Mouse (Mus musculus) thymus, adult 2 months (tissue): Measurements from ENCODE around the gene 1810043G02Rik. TPM values are rescaled to one million over a fixed set of nuclear protein-coding genes. Genes with fewer than 3 reads are reported as not detected.

Experiments used
- DNase-seq: peaks from one replicate; pipeline ENCODE4 v3.0.0; 2021
- H3K27ac ChIP-seq: fragments of 200-500 bp; 2 replicates; pipeline ENCODE4 v1.5.1; 2012; ENCODE audit warnings: low read length, control low read depth; ENCODE audit not compliant: control insufficient read depth, insufficient read depth
- H3K27me3 ChIP-seq: fragments of 200-500 bp; 2 replicates; pipeline ENCODE4 v1.6.1; 2012; ENCODE audit warnings: mild to moderate bottlenecking, low read length, moderate library complexity, mixed read lengths; ENCODE audit not compliant: control insufficient read depth, insufficient read depth
- H3K36me3 ChIP-seq: fragments of 200-500 bp; 2 replicates; pipeline ENCODE4 v1.6.1; 2012; ENCODE audit warnings: mild to moderate bottlenecking, low read length, moderate library complexity; ENCODE audit not compliant: control insufficient read depth, insufficient read depth
- H3K4me1 ChIP-seq: fragments of 200-500 bp; replicated peaks from 2 replicates; pipeline ENCODE4 v1.6.1; 2012; ENCODE audit warnings: low read length; ENCODE audit not compliant: control insufficient read depth, insufficient read depth
- H3K4me3 ChIP-seq: fragments of 200-500 bp; 2 replicates; pipeline ENCODE4 v1.5.1; 2012; ENCODE audit warnings: mild to moderate bottlenecking, low read length, control low read depth, moderate library complexity; ENCODE audit not compliant: control insufficient read depth, insufficient read depth
- CTCF ChIP-seq: fragments of 200-500 bp; IDR thresholded peaks from 2 replicates; pipeline ENCODE4 v1.5.1; 2012; ENCODE audit warnings: mild to moderate bottlenecking, control low read depth, low read length, moderate library complexity, borderline replicate concordance; ENCODE audit not compliant: control insufficient read depth, poor library complexity, insufficient read depth; ENCODE audit errors: extremely low read depth
- POLR2A ChIP-seq: fragments of 200-500 bp; IDR thresholded peaks from 2 replicates; pipeline ENCODE4 v1.6.1; 2012; ENCODE audit warnings: mild to moderate bottlenecking, low read length, control low read depth, moderate library complexity; ENCODE audit not compliant: control insufficient read depth, poor library complexity, insufficient read depth; ENCODE audit errors: extremely low read depth
- WGBS: fragments of 180-500 bp; shearing (Covaris S2); methylation state at CpG from one replicate; pipeline ENCODE4 v1.1.7; 2018; 5-methylcytosine and 5-hydroxymethylcytosine counted together
- polyA plus RNA-seq: library from polyadenylated mRNA; depleted of rRNA; stranded (reverse); fragments of >200 nt; gene quantifications from 2 replicates; pipeline ENCODE4 v1.2.3, GENCODE M21; 2012

1810043G02Rik gene
- polyA plus RNA-seq, 1 experiment, result 49.5 TPM

DNA sequence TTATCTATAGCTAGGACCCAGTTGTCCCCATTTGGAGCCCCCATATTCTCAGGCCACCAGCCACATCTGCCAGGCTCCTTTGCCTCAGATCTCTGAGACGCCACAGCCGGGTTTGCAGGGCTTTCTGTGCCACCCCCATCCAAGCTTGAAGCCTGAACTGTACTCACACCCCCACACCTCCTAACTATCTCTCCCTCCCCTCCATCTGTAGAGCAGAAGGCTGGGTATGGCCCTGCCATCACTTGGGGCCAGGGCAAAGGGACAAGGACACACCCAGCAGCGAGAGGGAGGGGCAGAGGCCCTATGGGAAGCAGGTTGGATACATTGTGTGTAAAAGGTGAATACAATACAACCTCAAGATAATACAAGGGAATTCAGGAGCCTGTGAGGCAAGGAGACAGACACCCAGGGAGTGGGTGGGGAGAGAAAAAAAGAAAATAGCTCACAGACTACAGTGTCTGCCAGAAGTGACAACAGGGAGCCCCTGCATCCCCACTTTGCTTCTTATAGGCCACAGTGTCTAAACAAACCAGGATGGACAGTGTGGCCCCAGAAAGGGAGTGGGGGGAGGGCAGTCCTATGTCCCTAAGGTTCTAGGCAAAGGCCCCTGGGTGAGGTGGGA lies 26.3 kb downstream of the 1810043G02Rik start:
- H3K4me1 ChIP-seq, result peaks cover 15% of the 10 kb centered on the region
- H3K4me3 ChIP-seq, result no peak overlapping the region
- TF ChIP-seq CTCF, result no peak
- TF ChIP-seq POLR2A, result no peak
- DNase-seq, result no peak
- peaks cover 6% of the 10 kb centered on the region for H3K36me3 ChIP-seq
- no peaks in the 10 kb centered on the region for H3K27me3 ChIP-seq
- no peak overlapping the region for H3K27ac ChIP-seq
- 92% methylated on average over 3 of the region's 3 CpGs for WGBS

- TF ChIP-seq POLR2A, result no peak
- TF ChIP-seq CTCF, result no peak
- Histone ChIP-seq H3K4me3 (no peak overlapping the region), H3K36me3 (no peaks in the 10 kb centered on the region; the same call in 1 of the 2 replicates), H3K4me1 (peaks cover 19% of the 10 kb centered on the region), H3K27me3 (no peaks in the 10 kb centered on the region), H3K27ac (no peak overlapping the region)
- DNase-seq, result no peak
- 94% methylated on average over 4 of the region's 4 CpGs for WGBS
Observed at GRCm38 (mm10) chr10:78005791-78006438, 27.6 kb downstream of the 1810043G02Rik start.

DNA sequence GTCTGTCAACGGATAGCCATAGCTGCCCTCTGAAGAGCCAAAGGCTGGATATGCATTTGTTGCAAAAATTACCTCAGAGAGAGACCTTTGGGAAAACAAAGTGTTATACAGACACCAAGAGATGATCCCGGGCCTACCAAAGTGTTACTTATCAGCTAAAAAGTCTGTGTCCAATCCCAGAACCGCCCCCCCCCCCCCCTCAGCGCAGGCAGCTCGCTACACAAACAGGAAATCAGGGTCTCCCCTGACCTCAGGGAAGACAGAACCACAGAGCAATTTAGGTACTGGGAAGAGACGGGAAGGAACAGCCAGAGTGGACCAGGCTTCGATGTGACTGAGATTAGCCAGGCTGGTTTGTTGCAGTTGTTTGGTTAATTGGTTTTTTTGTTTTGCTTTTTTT lies 28.9 kb downstream of the 1810043G02Rik start:
- H3K36me3 ChIP-seq, result no peaks in the 10 kb centered on the region
- H3K27ac ChIP-seq, result no peak overlapping the region
- DNase-seq, result no peak
- peaks cover 19% of the 10 kb centered on the region for H3K4me1 ChIP-seq
- H3K27me3 ChIP-seq, result no peaks in the 10 kb centered on the region
- WGBS, result 46% methylated on average over 7 of the region's 7 CpGs
- TF ChIP-seq CTCF (no peak), POLR2A (no peak)
- H3K4me3 ChIP-seq, result no peak overlapping the region

DNA sequence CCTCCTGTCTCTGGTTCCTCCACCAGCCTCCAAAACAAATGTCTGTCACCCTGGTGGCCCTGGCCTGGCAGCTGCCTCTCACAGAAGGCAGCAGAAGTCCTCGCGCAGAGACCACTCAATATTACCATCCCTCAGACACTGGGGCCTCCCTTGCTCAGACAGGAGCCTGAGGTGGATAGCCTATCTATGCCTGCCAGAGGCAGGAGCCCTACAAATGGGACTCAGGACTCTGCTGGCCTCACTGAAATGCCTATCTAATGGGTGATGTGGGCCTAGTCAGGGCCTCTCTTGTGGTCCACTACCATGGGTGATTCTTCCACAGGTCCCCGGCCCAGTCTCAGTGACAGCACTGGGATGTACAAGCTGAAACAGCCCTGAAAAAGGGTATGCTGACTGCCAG lies 29.8 kb downstream of the 1810043G02Rik start:
- DNase-seq, result no peak
- WGBS, result 87% methylated on average over 3 of the region's 3 CpGs
- H3K27me3 ChIP-seq, result no peaks in the 10 kb centered on the region
- peaks cover 19% of the 10 kb centered on the region for H3K4me1 ChIP-seq
- TF ChIP-seq POLR2A (no peak), CTCF (no peak)
- no peak overlapping the region for H3K27ac ChIP-seq
- no peaks in the 10 kb centered on the region for H3K36me3 ChIP-seq
- no peak overlapping the region for H3K4me3 ChIP-seq

GRCm38 (mm10) chr10:78009184-78009944 lies 31.0 kb downstream of the 1810043G02Rik start:
- WGBS, result 1% methylated on average over 59 of the region's 59 CpGs
- H3K4me3 ChIP-seq, result peak overlapping the region; percentile 84
- TF ChIP-seq CTCF (peak; percentile 81), POLR2A (peak; percentile 65; the same call in 1 of the 2 replicates)
- peak; percentile 96 for DNase-seq
- H3K4me1 ChIP-seq, result peaks cover 19% of the 10 kb centered on the region
- H3K27me3 ChIP-seq, result no peaks in the 10 kb centered on the region
- H3K36me3 ChIP-seq, result no peaks in the 10 kb centered on the region
- peak overlapping the region; percentile 25 for H3K27ac ChIP-seq

DNA sequence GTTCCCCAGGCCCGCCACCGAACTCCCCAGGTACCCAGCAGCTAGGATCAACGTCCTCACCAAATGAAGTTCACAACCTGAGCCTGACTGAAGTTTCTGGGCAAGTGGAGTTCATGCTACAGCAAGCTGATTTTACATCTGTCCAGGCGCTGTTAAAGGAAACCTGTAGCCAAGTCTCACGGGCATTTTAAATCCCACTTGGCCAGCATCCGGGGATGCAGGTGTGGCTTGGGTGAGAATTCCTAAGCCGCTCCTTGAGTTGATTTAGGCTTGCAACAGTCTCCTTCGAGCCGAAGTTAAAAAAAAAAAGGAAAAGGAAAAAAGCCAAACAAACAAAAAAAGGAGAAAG lies 31.6 kb downstream of the 1810043G02Rik start, which contains the start of gene Pfkl:
Gene Pfkl (minus strand): TSS at position 139 of the 349 bp plus-strand sequence.
- under 1% methylated on average over 9 of the region's 9 CpGs for WGBS
- peaks cover 19% of the 10 kb centered on the region for H3K4me1 ChIP-seq
- no peak for DNase-seq

More for the DNA sequence above, 31.6 kb downstream of the 1810043G02Rik start, which contains the start of gene Pfkl:
- Histone ChIP-seq H3K27ac (peak within 1 kb of the TSS; percentile 25), H3K4me3 (peak within 1 kb of the TSS; percentile 84), H3K27me3 (no peaks in the 10 kb centered on the region), H3K36me3 (no peaks in the 10 kb centered on the region)
- TF ChIP-seq CTCF (no peak), POLR2A (no peak)
